Mouse (Mus musculus) c-Kit-negative CD71-positive TER-119-positive erythroid progenitor cells, embryonic 14.5 days (primary cell): ENCODE results near the gene Panx1.

Experiments
- DNase-seq: peaks from one replicate; pipeline ENCODE4 v3.0.0-alpha.2; 2013; ENCODE audit warnings: low read depth, low spot score

Panx1 gene

GRCm38 (mm10) chr9:15023049-15023448 is 22.2 kb downstream of the Panx1 start:
- DNase-seq: no peak

- DNase-seq: no peak
Observed at GRCm38 (mm10) chr9:15021156-15021555, 24.1 kb downstream of the Panx1 start.

- DNase-seq: no peak
Observed at GRCm38 (mm10) chr9:15020561-15021080, 24.7 kb downstream of the Panx1 start.

- no peak for DNase-seq
Observed at GRCm38 (mm10) chr9:15018756-15019131, 26.5 kb downstream of the Panx1 start.

- no peak for DNase-seq
Observed at GRCm38 (mm10) chr9:15017791-15018755, 27.2 kb downstream of the Panx1 start.

- DNase-seq: peak; percentile 55
Observed at GRCm38 (mm10) chr9:15015223-15015956, 29.9 kb downstream of the Panx1 start.

GRCm38 (mm10) chr9:15007566-15007965 is 37.7 kb downstream of the Panx1 start:
- DNase-seq: no peak

- DNase-seq: no peak
Observed at GRCm38 (mm10) chr9:15004298-15004685, 41.0 kb downstream of the Panx1 start.

- no peak for DNase-seq
Observed at GRCm38 (mm10) chr9:15003676-15004297, 41.5 kb downstream of the Panx1 start.

GRCm38 (mm10) chr9:15002995-15003613 is 42.2 kb downstream of the Panx1 start:
- DNase-seq: no peak

GRCm38 (mm10) chr9:14998790-14999189 is 46.5 kb downstream of the Panx1 start:
- no peak for DNase-seq

GRCm38 (mm10) chr9:14997271-14998055 is 47.8 kb downstream of the Panx1 start:
- no peak for DNase-seq

GRCm38 (mm10) chr9:14995525-14995924 is 49.8 kb downstream of the Panx1 start:
- no peak for DNase-seq

GRCm38 (mm10) chr9:14988606-14989293 is 56.5 kb downstream of the Panx1 start:
- no peak for DNase-seq

GRCm38 (mm10) chr9:14983141-14983540 is 62.1 kb downstream of the Panx1 start:
- DNase-seq: no peak

GRCm38 (mm10) chr9:14982683-14983082 is 62.6 kb downstream of the Panx1 start:
- DNase-seq: no peak

- no peak for DNase-seq
Observed at GRCm38 (mm10) chr9:14981539-14982155, 63.6 kb downstream of the Panx1 start.

- no peak for DNase-seq
Observed at GRCm38 (mm10) chr9:14974251-14975232, 70.7 kb downstream of the Panx1 start.
